Mouse (Mus musculus) limb, embryonic 14.5 days (tissue): ENCODE results near the gene Mcoln3. TPM values are rescaled to one million over a fixed set of nuclear protein-coding genes. Genes with fewer than 3 reads are reported as not detected.

ENCODE experiments used
- ATAC-seq: fragments of 200-750 bp; cut with Nextera tagmentation; 2 replicates; pipeline ENCODE4 v1.8.0; 2017; ENCODE audit warnings: low read depth, moderate number of reproducible peaks, moderate TSS enrichment; ENCODE audit not compliant: low FRiP score
- DNase-seq: peaks from one replicate; pipeline ENCODE4 v3.0.0-alpha.2; 2015; ENCODE audit warnings: low spot score
- H3K27ac ChIP-seq: fragments of 300-500 bp; sonication (generic); replicated peaks from 2 replicates; pipeline ENCODE4 v1.5.1; 2014; ENCODE audit warnings: low read depth, mild to moderate bottlenecking, low read length, moderate library complexity, mixed read lengths
- H3K27me3 ChIP-seq: fragments of 300-500 bp; sonication (generic); 2 replicates; pipeline ENCODE4 v1.6.1; 2014; ENCODE audit warnings: low read length, mixed read lengths; ENCODE audit not compliant: control insufficient read depth, insufficient read depth
- H3K36me3 ChIP-seq: fragments of 300-500 bp; sonication (generic); 2 replicates; pipeline ENCODE4 v1.6.1; 2014; ENCODE audit warnings: mild to moderate bottlenecking, low read length, moderate library complexity, mixed read lengths; ENCODE audit not compliant: control insufficient read depth, insufficient read depth
- H3K4me1 ChIP-seq: fragments of 300-500 bp; sonication (generic); 2 replicates; pipeline ENCODE4 v1.6.1; 2014; ENCODE audit warnings: antibody characterized with exemption, low read length, mixed read lengths; ENCODE audit not compliant: control insufficient read depth, insufficient read depth
- H3K4me2 ChIP-seq: fragments of 300-500 bp; sonication (generic); replicated peaks from 2 replicates; pipeline ENCODE4 v1.6.1; 2014; ENCODE audit warnings: low read depth, mild to moderate bottlenecking, low read length, moderate library complexity; ENCODE audit not compliant: severe bottlenecking
- H3K4me3 ChIP-seq: fragments of 300-500 bp; sonication (generic); replicated peaks from 2 replicates; pipeline ENCODE4 v1.5.1; 2014; ENCODE audit warnings: low read length
- H3K9ac ChIP-seq: fragments of 300-500 bp; sonication (generic); 2 replicates; pipeline ENCODE4 v1.6.1; 2014; ENCODE audit warnings: mild to moderate bottlenecking, low read depth, low read length, moderate library complexity; ENCODE audit not compliant: severe bottlenecking
- H3K9me3 ChIP-seq: fragments of 300-500 bp; sonication (generic); 2 replicates; pipeline ENCODE4 v1.6.1; 2016; ENCODE audit warnings: low read length; ENCODE audit not compliant: control insufficient read depth
- POLR2A ChIP-seq: fragments of 200-500 bp; IDR thresholded peaks from 2 replicates; pipeline ENCODE4 v1.8.0; 2012; ENCODE audit warnings: inconsistent platforms, mild to moderate bottlenecking, moderate library complexity, borderline replicate concordance; ENCODE audit not compliant: insufficient read depth, insufficient read length; ENCODE audit errors: extremely low read depth
- WGBS: fragments of 180-500 bp; shearing (Covaris S2); extraction: QIAGEN DNeasy Blood & Tissue Kit; methylation state at CpG from one replicate; pipeline ENCODE4 v1.1.7; 2014; 5-methylcytosine and 5-hydroxymethylcytosine counted together
- polyA plus RNA-seq, 2 experiments: library from polyadenylated mRNA; depleted of rRNA in 1 of 2; stranded (reverse) in 1 of 2; unstranded in 1 of 2; fragments of >200 nt; fragmentation: Nextera tagmentation in 1 of 2; extraction: Ambion mirVana in 1 of 2; gene quantifications; 2 replicates each; pipeline versions ENCODE4 v1.2.1 to v1.2.3; 2012 to 2014

The Mcoln3 gene
- polyA plus RNA-seq, 2 experiments = 1.9 to 2.0 TPM

DNA sequence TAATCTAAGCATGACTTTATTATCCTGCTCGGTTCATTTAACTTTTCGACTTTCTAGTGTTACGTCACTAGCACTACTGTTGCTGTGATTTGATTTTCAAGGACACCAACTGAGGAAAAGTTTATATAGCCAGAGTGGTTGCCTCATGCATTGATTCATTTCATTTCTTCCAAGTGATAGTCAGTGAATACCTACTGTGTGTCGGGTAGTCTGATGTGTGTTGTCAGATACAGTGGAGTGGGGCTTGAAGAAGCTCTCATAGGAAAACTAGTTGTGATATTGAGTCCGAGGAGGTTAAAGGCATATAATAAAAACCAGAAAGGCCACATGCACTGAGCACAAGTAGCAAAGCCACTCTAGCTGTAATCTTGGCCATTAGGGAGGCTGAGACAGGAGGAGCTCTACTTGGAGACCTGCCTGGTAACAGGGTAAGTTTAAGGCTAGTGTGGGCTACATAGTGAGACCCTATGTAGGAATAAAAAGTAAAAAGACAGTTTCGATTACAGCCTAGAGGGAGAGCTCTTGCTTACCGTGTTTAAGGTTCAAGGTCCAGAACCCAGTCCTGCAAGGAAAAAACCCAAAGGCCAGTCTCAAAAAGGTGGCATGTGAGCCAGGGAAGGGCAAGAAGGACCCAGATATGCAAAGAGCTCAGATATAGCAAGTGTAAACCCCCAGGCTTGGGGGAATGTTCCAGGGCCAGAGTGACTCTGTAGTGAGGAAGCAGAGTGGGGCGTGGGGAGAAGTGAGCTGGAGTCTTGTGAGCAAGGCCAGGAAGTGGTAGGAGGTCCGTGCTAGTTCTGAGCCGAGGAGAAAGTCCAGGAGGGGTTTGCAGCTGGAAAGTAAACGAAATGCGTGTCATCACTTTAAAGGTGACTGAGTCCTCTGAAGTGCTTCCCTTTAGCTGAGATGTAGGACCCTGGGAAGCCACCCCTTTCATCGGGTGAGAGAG is 38.7 kb downstream of the Mcoln3 start:
- WGBS = 78% methylated on average over 13 of the region's 13 CpGs

DNA sequence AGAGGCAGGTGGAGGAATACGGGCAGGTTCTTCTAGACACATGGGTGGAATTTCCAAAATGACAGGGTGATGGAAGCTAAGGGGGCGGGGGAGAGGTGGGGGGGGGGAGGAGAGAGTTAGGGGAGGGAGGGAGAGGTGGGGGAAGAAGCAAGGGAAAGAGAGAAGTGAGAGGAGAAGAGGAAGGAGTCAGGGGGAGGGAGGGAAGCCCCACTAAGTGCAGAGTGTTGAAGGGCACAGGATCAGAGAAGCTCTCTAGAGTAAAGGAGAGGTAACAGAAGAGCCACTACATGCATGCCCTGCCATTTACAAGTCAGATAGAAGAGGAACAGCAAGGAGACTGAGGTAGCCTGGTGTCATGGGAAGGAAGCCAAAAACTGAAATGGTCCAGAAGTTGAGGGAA is 39.6 kb downstream of the Mcoln3 start:
- Histone ChIP-seq H3K27ac (no peak overlapping the region), H3K9ac (no peak overlapping the region), H3K36me3 (no peaks in the 10 kb centered on the region), H3K9me3 (no peaks in the 10 kb centered on the region), H3K4me3 (no peak overlapping the region), H3K4me1 (no peaks in the 10 kb centered on the region), H3K27me3 (no peaks in the 10 kb centered on the region), H3K4me2 (no peak overlapping the region)
- ATAC-seq (no peak), DNase-seq (no peak)
- WGBS = 74% methylated on average over 2 of the region's 2 CpGs
- no peak for TF ChIP-seq POLR2A

More for the DNA sequence above, 38.7 kb downstream of the Mcoln3 start:
- H3K27me3 ChIP-seq = no peaks in the 10 kb centered on the region
- H3K4me1 ChIP-seq = no peaks in the 10 kb centered on the region
- no peak overlapping the region for H3K9ac ChIP-seq
- no peak for TF ChIP-seq POLR2A
- ATAC-seq (no peak), DNase-seq (no peak)
- no peak overlapping the region for H3K4me2 ChIP-seq
- no peak overlapping the region for H3K4me3 ChIP-seq
- H3K9me3 ChIP-seq = no peaks in the 10 kb centered on the region
- H3K27ac ChIP-seq = no peak overlapping the region
- no peaks in the 10 kb centered on the region for H3K36me3 ChIP-seq

GRCm38 (mm10) chr3:146158039-146158438 is 40.8 kb downstream of the Mcoln3 start:
- no peaks in the 10 kb centered on the region for H3K4me1 ChIP-seq
- no peaks in the 10 kb centered on the region for H3K9me3 ChIP-seq
- TF ChIP-seq POLR2A = no peak
- DNase-seq (no peak), ATAC-seq (no peak)
- H3K36me3 ChIP-seq = no peaks in the 10 kb centered on the region
- 33% methylated on average over 4 of the region's 4 CpGs for WGBS
- H3K4me3 ChIP-seq = no peak overlapping the region
- H3K27ac ChIP-seq = no peak overlapping the region
- no peaks in the 10 kb centered on the region for H3K27me3 ChIP-seq
- H3K4me2 ChIP-seq = no peak overlapping the region
- no peak overlapping the region for H3K9ac ChIP-seq

- ATAC-seq (no peak), DNase-seq (no peak)
- H3K4me2 ChIP-seq = no peak overlapping the region
- H3K9ac ChIP-seq = no peak overlapping the region
- no peaks in the 10 kb centered on the region for H3K27me3 ChIP-seq
- TF ChIP-seq POLR2A = no peak
- no peak overlapping the region for H3K4me3 ChIP-seq
- no peaks in the 10 kb centered on the region for H3K4me1 ChIP-seq
- no peaks in the 10 kb centered on the region for H3K9me3 ChIP-seq
- H3K27ac ChIP-seq = no peak overlapping the region
- H3K36me3 ChIP-seq = no peaks in the 10 kb centered on the region
- WGBS = 88% methylated on average over 2 of the region's 2 CpGs
These were observed 42.1 kb downstream of the Mcoln3 start for GRCm38 (mm10) chr3:146159360-146159759.

GRCm38 (mm10) chr3:146162197-146162596 is 44.9 kb downstream of the Mcoln3 start:
- ATAC-seq (no peak), DNase-seq (no peak)
- Histone ChIP-seq H3K4me2 (no peak overlapping the region), H3K36me3 (no peaks in the 10 kb centered on the region), H3K9me3 (no peaks in the 10 kb centered on the region), H3K4me1 (0 out of 2 replicates have a peak, but pooled peaks cover 3% of the 10 kb centered on the region), H3K4me3 (no peak overlapping the region), H3K9ac (no peak overlapping the region), H3K27me3 (no peaks in the 10 kb centered on the region), H3K27ac (no peak overlapping the region)
- no peak for TF ChIP-seq POLR2A
- 92% methylated on average over 4 of the region's 4 CpGs for whole genome bisulfite sequencing
